Mouse (Mus musculus) C2C12 (cell line): ENCODE results near the gene Sec24b.

Source experiments
- CEBPB ChIP-seq: IDR thresholded peaks from one replicate; pipeline ENCODE4 v1.6.1; 2011; ENCODE audit warnings: low read depth, mild to moderate bottlenecking, control low read depth, moderate library complexity
- CTCF ChIP-seq: IDR thresholded peaks from one replicate; pipeline ENCODE4 v1.5.1; 2011; ENCODE audit not compliant: control insufficient read depth, insufficient read depth, insufficient read length

DNA sequence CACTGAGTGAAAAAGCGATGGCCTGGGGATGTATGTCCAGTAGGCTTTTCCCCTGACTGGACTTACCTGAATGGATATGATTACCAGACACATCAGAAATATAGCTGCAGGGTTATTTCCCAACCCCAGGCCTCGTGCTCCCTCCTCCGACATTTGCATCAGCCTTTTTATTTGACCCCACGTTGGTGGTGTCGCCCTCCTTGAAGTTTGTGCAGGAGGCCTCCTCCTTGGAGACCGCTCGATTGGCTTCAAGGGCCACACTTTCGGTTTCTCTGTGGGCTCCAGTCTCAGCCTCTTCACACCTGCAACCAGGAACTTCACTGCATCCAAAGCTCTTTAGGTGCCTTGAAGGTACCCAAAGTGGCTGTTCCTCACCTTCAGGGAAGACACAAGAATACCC lies 35.8 kb downstream of the Sec24b start:
- TF ChIP-seq CTCF (no peak), CEBPB (no peak)
